ENCODE assay signal across 9 mouse cellular contexts in the genomic region with DNA sequence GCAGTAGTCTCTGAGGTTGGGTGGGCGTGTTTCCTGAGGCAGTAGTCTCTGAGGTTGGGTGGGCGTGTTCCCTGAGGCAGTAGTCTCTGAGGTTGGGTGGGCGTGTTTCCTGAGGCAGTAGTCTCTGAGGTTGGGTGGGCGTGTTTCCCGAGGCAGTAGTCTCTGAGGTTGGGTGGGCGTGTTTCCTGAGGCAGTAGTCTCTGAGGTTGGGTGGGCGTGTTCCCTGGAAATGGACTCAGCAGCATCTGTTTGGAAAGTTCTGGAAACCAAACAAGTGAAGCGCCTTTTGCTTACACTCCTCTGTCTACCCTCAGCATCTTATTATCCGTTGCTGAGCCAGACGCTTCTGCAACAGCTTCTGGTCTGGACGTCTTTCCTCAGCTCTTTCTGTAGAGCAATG. TPM values are rescaled to one million over a fixed set of nuclear protein-coding genes. Genes with fewer than 3 reads are reported as not detected.
DNase-seq lines count a peak whose midpoint lies in the region; ATAC-seq lines count a peak whose summit lies in the region.
"Not testable (repeated sequence)": the region's sequence is repeated elsewhere in the genome, so short reads cannot be mapped to it uniquely, and the experiment has no call there.
"Had no signal": no experiment of that assay in that cellular context is flagged by ENCODE, and none has a peak within 500 bp of the region (broad histone marks: within the 10 kb centered on the region; RNA-seq: fewer than 3 reads in every experiment).

No protein-coding gene starts in this region.

- not testable (repeated sequence) for H3K36me3 ChIP-seq in embryonic facial prominence, embryonic 14.5 days (ENCODE audit: control insufficient read depth, insufficient read depth, low read length); heart, embryonic 10.5 days

- peak; percentile 10 for DNase-seq in CD4-positive, CD25-positive, alpha-beta regulatory T cell, adult 2 months (ENCODE audit: low read depth, low spot score)
- peak; percentile 53 for DNase-seq in T-cell, adult 2 months (ENCODE audit: low spot score)
- peak; percentile 31 for DNase-seq in embryonic facial prominence, embryonic 14.5 days (ENCODE audit: low spot score)
- DNase-seq in heart, embryonic 10.5 days (ENCODE audit: low spot score), result peak; percentile 24
- peak; percentile 56 to 61 for DNase-seq in left cerebral cortex, adult 9 months (ENCODE audit: low spot score in 2 of 2)
- DNase-seq in telencephalon, adult 2 months (ENCODE audit: low read depth, low spot score), result peak; percentile 79
- DNase-seq in thymus, postnatal 25 days, result peak; percentile 15

- not testable (repeated sequence) for H3K4me2 ChIP-seq in embryonic facial prominence, embryonic 14.5 days (ENCODE audit: low read depth, low read length)

- not testable (repeated sequence) for H3K4me3 ChIP-seq in embryonic facial prominence, embryonic 14.5 days (ENCODE audit: low read depth, low read length); heart, embryonic 10.5 days

- 57% methylated on average over 11 of the region's 11 CpGs for WGBS in embryonic facial prominence, embryonic 14.5 days
- 47% methylated on average over 11 of the region's 11 CpGs for WGBS in heart, embryonic 10.5 days

- H3K27ac ChIP-seq in embryonic facial prominence, embryonic 14.5 days (replicated peaks; ENCODE audit: low read depth, low read length); heart, embryonic 10.5 days: not testable (repeated sequence)

- not testable (repeated sequence) for H3K4me1 ChIP-seq in embryonic facial prominence, embryonic 14.5 days (ENCODE audit: control insufficient read depth, insufficient read depth, low read length); heart, embryonic 10.5 days

- ATAC-seq in embryonic facial prominence, embryonic 14.5 days (ENCODE audit: low read depth), result not testable (repeated sequence)
- ATAC-seq in megakaryocyte progenitor cell, adult 5-6 weeks (replicated peaks; ENCODE audit: poor library complexity), result 0 out of 2 replicates have a peak, but pooled peaks have one; percentile 9

- H3K9me3 ChIP-seq in embryonic facial prominence, embryonic 14.5 days (ENCODE audit: control insufficient read depth, low read length), result peaks cover 11% of the 10 kb centered on the region
- H3K9me3 ChIP-seq in heart, embryonic 10.5 days, result not testable (repeated sequence)

- H3K9ac ChIP-seq in embryonic facial prominence, embryonic 14.5 days (ENCODE audit: low read depth, low read length), result not testable (repeated sequence)

- H3K27me3 ChIP-seq in embryonic facial prominence, embryonic 14.5 days (replicated peaks; ENCODE audit: control insufficient read depth, insufficient read depth, low read length); heart, embryonic 10.5 days (ENCODE audit: insufficient read depth, poor library complexity, severe bottlenecking): not testable (repeated sequence)

RNA-seq across cellular contexts. Expression of gene Col6a1, which starts 18.3 kb away (rescaled TPM):
- 405 and 419 TPM in 2 replicates for polyA plus RNA-seq in embryonic facial prominence, embryonic 14.5 days (2014; fragmentation: Nextera tagmentation; extraction: Ambion mirVana)
- 17.1 and 18.2 TPM in 2 replicates for polyA plus RNA-seq in heart, embryonic 10.5 days (2016; fragmentation: Nextera tagmentation; extraction: Ambion mirVana)
- total RNA-seq in megakaryocyte progenitor cell, adult 5-6 weeks (2015), result not detected in 2 replicates
- total RNA-seq in megakaryocyte progenitor cell, adult 5-6 weeks (2017), result 0.27 TPM in 1 of 2 replicates, not detected in the other
- total RNA-seq: megakaryocyte-erythroid progenitor cell, adult 5-6 weeks had no signal

Comparison
In these comparisons a context has a peak if more than half of its experiments do, and no peak if none do; other contexts are left out.
1. DNase-seq: peak in every context shown above with its lines; median percentile 79 in telencephalon, adult 2 months; 58 in left cerebral cortex, adult 9 months; 53 in T-cell, adult 2 months; 31 in embryonic facial prominence, embryonic 14.5 days; 24 in heart, embryonic 10.5 days; 15 in thymus, postnatal 25 days; 10 in CD4-positive, CD25-positive, alpha-beta regulatory T cell, adult 2 months.
2. RNA of gene Col6a1, which starts 18.3 kb away (polyA plus RNA-seq): 405 to 419 TPM in embryonic facial prominence, embryonic 14.5 days; 17.1 to 18.2 TPM in heart, embryonic 10.5 days; every median in the first group is over 10 times any median in the second.